Mouse (Mus musculus) yolk sac, embryonic 10.5 days (tissue): ENCODE data around the gene Stk33.
"Not testable (repeated sequence)": the region's sequence is repeated elsewhere in the genome, so short reads cannot be mapped to it uniquely, and the experiment has no call there.

Experiments
- DNase-seq: peaks from one replicate; pipeline ENCODE4 v3.0.0-alpha.2; 2017; ENCODE audit warnings: low spot score

The Stk33 gene

GRCm38 (mm10) chr7:109438781-109439591 is at the start of gene Stk33:
Gene Stk33 (minus strand): TSS chr7:109439081.
- peak; percentile 41 for DNase-seq

GRCm38 (mm10) chr7:109484221-109484620 is 45.3 kb upstream of the Stk33 start:
- DNase-seq, result no peak

- no peak for DNase-seq
These were observed 41.9 kb upstream of the Stk33 start for GRCm38 (mm10) chr7:109480765-109481197.

GRCm38 (mm10) chr7:109477926-109478325 is 39.0 kb upstream of the Stk33 start:
- no peak for DNase-seq

GRCm38 (mm10) chr7:109470700-109471099 is 31.8 kb upstream of the Stk33 start:
- DNase-seq, result no peak

GRCm38 (mm10) chr7:109468262-109468701 is 29.4 kb upstream of the Stk33 start:
- DNase-seq, result no peak

GRCm38 (mm10) chr7:109467591-109467990 is 28.7 kb upstream of the Stk33 start:
- no peak for DNase-seq

- no peak for DNase-seq
These were observed 21.8 kb upstream of the Stk33 start for GRCm38 (mm10) chr7:109460698-109461097.

- DNase-seq, result no peak
These were observed 17.7 kb upstream of the Stk33 start for GRCm38 (mm10) chr7:109456563-109456962.

- DNase-seq, result no peak
These were observed 16.9 kb upstream of the Stk33 start for GRCm38 (mm10) chr7:109455748-109456147.

- no peak for DNase-seq
These were observed 16.0 kb upstream of the Stk33 start for GRCm38 (mm10) chr7:109454856-109455255.

GRCm38 (mm10) chr7:109448060-109448459 is 9.2 kb upstream of the Stk33 start:
- no peak for DNase-seq

GRCm38 (mm10) chr7:109445012-109445411 is 6.1 kb upstream of the Stk33 start:
- no peak for DNase-seq

- DNase-seq, result no peak
These were observed 3.9 kb upstream of the Stk33 start for GRCm38 (mm10) chr7:109442739-109443138.

- no peak for DNase-seq
These were observed 1.9 kb upstream of the Stk33 start for GRCm38 (mm10) chr7:109440697-109441269.

GRCm38 (mm10) chr7:109424422-109425159 is 14.3 kb downstream of the Stk33 start:
- no peak for DNase-seq

GRCm38 (mm10) chr7:109422803-109423202 is 16.1 kb downstream of the Stk33 start:
- DNase-seq, result no peak

GRCm38 (mm10) chr7:109405491-109405890 is 33.4 kb downstream of the Stk33 start:
- DNase-seq, result no peak

- DNase-seq, result no peak
These were observed 39.6 kb downstream of the Stk33 start for GRCm38 (mm10) chr7:109399299-109399698.

- DNase-seq, result no peak
These were observed 57.8 kb downstream of the Stk33 start for GRCm38 (mm10) chr7:109381131-109381530.

GRCm38 (mm10) chr7:109373556-109373955 is 65.3 kb downstream of the Stk33 start:
- not testable (repeated sequence) for DNase-seq

- DNase-seq, result no peak
These were observed 80.3 kb downstream of the Stk33 start for GRCm38 (mm10) chr7:109358435-109359187.
